Mouse (Mus musculus): Measurements from ENCODE around the gene Egln2.

The Egln2 gene

DNA sequence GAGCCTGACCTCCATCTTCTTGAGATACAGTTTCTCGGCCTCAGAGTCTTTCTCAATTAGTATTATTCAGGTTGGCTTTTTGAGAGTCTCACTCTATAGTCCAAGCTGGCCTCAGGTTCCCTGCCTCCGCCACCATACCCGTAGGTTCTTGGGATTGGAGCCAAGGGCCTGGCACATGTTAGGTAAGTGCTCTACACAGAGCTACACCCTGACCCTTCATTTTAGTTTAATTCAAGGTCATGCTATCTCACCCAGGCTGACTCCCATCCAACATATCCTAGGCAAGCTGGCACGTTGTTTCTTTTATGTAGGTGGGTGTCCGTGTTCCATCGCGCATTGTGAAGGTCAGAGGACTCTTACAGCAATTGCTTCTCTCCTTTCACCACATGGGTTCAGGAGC is 8.3 kb upstream of the Egln2 start:
- DNase-seq: no peak

DNA sequence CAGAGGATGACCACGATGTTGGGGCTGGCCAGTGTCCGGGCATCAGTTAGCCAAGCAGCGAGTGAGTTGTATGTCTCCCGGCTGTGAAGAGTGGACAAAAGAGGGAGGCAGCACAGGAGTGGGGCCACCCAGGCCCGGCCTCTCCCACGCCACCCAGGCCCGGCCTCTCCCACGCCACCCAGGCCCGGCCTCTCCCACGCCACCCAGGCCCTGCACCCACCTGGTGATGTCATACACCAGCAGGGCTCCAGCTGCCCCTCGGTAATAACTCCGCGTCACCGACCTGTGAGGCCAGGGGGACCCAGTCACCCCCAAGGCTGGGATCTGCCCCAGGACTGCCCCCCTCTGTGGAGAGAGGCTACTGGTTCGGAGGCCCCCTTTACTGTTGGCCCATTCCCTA is 7.9 kb upstream of the Egln2 start:
- no peak for DNase-seq

DNA sequence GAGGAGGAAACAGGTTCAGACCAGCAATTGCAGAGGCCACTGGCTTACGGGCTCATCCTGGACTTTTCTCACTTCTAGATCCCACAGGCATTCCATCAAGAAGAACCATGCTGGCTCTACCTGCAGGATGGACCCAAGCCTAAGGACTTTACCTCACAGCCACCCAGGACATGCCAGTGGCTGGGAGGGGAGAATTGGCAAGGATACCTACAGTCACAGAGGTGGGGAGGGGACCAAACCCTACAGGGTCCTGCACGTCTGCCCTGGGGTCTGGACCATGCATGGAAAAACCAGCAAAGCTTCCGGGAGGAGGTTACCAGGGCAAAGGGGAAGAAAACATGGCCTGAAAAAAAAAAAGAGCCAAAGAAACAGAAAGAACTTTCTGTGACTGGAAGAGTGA is 4.4 kb upstream of the Egln2 start:
- no peak for DNase-seq

DNA sequence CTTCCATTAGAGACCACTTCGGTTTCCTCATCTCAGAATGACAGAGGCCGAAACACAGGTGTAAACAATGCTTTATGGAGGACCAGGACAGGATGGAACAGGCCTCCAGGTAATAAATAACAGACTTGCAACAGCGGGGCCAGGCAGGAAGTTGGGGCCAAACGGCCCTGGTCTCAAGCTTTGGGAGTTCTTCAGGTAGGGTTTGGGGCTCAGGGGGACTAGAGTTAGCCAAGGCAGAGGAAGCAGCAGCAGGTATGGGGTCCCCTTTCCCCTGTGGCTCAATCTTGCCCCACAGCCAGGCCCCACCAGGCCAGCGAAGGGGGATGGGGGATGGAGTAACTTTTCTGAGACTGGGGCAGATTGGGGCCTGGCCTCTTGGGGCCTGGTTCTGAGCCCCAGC is 1.8 kb upstream of the Egln2 start:
- DNase-seq: no peak

DNA sequence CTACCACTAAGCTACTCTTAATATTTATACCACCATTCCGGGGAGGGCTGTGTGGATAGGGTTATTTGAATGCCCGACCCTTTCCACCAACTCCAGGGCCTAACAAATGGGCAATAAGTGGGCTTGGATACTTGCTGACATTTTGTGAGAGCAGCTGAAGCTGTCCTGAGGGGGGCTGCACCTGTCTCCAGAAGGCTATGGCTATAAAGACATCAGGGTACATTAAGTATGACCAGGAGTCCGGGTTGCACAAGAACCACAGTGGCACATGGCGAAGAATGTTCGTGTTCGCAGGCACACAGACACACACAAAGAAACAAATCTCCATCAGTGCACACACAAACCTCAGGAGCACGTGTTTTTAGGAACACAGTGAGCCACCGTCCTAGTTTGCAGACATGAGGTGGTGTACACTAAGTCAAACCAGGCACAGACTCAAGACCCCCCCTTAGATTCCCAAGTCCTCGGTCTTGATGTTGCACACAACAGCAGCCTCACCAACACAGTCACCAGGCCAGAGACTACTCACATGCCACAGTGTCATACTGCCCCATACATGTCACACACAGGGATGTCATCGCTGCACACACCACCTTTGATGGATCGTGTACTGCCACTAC is 983 bp upstream of the Egln2 start:
- DNase-seq: no peak

DNA sequence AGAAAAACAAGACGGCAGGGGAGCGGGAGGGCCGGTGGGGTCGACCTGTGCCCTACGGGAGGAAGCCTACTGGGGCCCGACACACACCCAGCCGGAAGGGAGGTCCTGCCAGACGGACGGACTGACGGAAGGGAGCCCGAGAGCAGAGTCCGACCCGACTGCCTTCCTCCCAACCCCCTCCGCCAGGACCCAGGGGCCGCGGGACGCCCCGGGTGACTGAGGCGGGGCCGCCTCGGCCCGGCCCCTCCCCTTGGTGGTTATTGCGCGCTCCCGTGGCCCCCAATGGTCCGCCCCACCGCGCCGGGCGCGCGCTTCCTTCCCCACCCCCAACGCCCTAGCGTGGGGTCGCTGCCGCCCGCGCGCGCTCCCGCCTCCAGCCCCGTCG is 381 bp downstream of the Egln2 start:
- DNase-seq: peak; percentile 72 to 81

DNA sequence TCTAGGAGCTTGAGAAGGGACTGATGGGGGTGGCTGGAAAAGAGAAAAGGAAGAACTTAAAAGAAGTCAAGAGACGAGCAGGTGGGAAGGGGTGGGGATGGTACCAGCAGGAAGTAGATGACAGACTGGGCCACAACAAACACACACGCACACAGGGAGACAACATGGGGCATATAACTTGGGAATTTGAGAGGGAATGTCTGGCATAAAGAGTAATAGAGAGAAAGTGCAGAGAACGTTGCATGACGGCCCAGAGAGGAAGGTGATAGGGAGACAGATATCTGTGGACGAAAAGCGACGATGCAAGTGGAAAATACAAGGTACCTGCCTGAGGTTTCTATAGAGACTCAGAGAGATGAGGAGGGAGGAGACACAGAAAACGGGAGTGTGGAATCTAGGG is 906 bp downstream of the Egln2 start:
- no peak for DNase-seq

DNA sequence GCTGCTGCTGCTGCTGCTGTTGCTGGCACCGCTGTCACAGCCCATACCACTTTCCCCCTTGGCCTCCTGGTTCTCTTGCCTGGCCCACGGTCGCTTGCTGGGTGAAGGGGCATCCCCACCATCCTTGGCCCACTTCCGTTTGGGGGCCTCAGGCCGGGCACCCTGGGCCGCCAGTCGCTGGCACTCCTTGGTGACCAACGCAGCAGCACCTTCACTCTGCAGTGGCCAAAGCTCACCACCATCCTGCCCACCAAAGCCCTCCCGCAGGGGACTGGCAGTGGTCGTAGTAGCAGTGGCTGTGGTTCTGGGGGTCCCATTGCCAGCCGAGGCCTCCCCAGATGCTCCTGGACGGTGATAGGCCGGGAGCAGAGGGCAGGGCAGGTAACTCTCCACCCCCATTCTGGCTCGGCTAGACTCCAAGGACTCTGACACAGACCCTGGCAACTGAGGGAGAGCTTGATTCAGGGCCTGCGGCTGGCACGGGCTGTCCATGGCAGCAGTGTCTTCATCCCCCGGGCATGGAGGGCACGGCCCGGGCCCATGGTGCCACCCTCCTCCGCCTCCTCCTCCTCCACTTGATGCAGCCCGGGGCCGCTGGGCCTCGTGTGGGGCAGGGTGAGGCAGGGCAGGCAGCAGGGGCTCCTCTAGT is 1.5 kb downstream of the Egln2 start:
- peak; percentile 53 to 58 for DNase-seq

DNA sequence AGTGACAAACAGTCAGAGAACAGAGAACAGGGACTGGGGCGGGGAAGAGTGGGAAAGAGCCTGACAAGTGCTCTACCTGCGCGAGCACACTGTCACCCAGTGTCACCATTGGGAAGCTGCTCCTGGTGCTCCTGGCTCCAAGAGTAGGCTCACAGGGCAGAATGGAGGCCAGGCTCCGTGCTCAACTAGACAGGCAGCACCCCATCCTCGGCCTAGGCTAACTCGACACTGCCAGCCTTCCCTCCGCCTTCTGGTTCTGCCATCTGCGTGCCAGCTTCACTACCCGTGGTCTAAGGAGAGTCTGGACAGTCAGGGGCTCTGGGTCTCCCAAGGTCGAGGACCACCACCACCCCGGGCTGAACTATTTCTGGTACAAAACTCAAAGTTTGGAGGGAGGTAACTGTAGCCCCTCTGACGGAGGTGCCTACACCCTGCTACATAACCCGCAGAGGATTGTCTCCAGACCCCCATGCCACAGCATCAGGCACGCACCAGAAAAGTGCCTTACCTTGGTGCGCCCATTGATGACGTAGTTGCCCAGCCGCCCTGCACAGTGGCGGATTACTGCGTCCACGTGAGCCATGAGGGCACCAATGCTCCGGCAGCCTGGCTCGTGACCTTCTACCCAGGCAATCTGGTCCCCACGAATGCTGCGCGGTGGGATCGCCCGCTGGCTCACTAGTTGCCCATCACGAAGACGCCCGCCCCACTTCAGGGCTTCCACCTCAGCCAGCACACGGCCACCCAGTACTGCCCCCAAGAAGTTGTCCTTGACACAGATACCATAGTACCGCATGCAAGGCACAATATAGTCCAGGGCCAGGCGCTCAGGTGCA is 2.3 kb downstream of the Egln2 start:
- peak; percentile 51 to 63 for DNase-seq

DNA sequence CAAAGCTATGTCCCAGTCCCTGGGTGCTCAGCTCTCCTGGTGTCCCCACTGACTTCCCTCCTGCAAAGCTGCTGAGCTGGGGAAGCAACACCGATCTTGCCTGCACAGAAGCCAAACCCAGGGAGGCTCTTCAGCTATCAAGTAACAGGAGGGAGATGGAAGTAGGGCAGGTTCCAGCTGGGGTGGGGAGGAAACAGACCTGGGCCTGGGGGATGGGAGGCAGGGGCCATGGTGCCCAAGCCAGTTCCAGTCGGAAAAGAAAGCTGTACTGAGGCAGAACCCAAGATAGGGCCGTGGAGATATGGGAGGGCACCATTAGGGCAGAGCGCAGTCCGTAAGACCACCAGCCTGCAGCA is 3.2 kb downstream of the Egln2 start:
- no peak for DNase-seq

DNA sequence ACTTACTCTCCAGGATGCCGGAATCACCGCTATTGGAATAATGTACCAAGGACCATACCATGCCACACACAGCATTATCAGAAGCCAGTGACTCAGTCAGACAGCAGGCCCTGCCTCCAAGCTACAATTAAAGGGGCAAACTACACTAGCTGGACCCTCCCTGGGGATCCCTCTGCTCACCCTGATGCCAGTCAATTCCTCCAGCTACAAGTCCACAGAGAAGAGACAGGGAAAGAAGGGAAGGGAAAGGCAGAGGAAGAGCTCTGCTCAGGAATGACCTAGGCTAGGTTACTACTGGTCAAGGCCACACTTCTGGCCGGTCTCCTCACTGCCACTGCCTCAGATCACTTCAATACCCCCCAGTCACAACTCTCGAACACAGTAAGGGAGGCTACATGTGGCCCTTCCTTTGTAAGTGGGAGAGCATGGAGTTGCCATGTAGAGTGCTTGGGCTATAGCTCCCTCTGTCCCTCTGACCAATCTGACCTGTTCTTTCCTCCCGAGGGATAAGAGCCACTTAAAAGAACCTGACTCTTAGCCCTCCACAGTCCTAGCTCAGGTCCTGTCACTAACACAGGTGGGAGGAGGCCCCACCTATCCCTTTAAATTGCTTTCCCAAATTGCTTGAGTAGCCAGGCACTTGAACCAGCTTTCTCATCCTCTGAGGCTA is 3.7 kb downstream of the Egln2 start:
- no peak for DNase-seq

DNA sequence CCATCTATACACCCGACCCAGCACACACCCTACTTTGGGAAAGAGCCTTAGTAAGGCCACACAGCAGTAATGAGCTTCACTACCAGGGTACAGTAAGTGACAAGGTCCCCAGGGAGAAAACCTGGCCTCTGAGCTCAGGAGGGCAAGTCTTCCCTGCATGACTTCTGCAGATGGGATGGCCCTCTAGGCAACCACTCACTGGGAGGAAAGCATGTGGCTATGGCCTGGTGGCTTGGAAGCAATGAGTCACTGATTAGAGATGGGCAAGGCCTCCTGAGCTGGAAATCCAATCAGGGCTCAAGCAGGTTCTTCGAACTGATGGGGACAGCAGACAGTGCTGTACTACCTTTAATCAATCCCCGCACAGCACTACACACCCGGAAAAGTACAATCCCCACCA is 4.9 kb downstream of the Egln2 start:
- no peak for DNase-seq

DNA sequence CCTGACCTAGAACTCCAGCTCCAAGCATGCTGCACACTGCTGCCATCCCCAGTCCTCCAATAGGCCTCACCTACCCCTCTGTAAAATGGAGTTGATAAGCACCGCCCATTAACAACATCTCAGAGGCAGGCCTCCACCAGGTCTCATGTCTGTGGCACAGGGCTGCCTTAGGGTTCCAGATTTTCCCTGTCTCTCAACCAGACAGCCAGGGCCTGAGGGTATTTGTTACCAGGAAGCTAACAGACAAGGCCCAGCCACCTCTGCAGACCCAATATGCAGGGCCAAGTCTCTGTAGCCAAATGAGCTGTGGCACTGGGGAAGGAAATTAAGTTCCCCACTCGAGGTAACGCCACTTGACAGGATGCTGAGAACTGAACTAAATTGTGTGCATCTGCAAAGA is 5.7 kb downstream of the Egln2 start:
- no peak for DNase-seq

DNA sequence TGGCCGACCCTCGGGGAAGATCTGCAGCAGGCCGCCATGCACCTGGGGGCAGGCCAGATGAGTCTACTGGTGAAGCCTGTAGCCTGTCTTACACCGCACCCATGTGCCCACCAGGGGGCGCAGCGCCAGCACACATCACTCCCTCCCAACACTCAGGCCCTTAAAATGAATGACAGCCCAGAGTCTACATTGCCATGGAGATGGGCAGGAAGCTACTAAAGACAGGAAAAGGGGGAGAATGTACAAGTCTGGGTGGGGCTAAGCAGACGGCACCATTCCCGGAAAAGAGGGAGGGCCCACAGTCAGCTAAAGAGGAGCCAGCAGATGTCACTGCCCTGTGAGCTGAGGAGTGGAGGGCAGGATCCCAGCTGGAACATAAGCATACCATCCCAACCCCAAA is 6.7 kb downstream of the Egln2 start:
- DNase-seq: peak; percentile 82 to 89

DNA sequence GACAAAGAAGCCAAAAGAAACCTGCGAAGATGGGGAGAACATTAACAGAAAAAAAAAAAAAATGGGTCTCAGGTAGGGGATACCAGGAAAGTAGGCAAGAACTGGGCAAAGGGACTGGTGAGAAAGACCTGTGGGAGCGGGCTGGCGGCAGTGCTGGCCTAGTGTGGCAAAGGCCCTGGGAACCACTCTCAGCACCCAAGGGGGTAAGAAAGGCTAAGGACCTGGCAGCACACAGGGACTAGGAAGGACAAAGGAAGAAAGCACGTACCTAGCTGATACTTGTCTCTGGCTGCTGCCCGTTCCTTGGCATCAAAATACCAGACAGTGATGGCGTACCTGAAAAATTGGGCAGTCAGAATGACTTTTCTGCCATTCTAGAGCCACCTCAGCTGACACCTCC is 7.3 kb downstream of the Egln2 start:
- DNase-seq: no peak

DNA sequence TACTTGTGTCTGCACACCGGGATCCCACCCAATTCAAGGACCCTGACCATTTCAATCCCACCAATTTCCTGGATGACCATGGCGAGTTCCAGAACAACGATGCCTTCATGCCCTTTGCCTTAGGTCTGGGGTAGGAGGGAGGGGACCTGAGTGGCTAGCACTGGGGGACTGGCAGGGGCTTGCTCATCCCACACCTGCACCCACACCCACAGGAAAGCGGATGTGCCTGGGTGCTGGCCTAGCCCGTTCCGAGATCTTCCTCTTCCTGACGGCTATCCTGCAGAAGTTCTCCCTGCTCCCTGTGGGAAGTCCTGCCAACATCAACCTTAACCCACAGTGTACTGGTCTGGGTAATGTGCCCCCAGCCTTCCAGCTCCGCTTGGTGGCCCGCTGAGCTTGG is 8.4 kb downstream of the Egln2 start:
- no peak for DNase-seq

DNA sequence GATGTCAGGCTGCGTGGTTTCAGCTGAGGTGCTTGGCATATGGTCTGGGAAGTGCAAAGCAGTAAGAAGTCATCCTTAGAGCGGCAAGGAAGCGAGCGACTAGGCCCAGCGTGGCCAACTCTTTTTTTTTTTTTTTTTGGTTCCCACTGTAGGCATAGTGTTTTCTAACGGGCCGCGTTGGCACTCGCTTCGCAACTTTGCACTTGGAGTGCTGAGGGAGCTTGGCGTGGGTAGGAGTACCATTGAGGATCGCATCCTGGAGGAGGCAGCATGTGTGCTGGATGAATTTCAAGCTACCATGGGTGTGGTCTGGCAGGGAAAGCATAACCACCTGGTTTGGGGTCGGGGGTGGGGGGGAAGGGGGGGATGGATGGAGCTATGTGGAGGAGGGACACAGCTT is 10.6 kb downstream of the Egln2 start:
- no peak for DNase-seq

DNA sequence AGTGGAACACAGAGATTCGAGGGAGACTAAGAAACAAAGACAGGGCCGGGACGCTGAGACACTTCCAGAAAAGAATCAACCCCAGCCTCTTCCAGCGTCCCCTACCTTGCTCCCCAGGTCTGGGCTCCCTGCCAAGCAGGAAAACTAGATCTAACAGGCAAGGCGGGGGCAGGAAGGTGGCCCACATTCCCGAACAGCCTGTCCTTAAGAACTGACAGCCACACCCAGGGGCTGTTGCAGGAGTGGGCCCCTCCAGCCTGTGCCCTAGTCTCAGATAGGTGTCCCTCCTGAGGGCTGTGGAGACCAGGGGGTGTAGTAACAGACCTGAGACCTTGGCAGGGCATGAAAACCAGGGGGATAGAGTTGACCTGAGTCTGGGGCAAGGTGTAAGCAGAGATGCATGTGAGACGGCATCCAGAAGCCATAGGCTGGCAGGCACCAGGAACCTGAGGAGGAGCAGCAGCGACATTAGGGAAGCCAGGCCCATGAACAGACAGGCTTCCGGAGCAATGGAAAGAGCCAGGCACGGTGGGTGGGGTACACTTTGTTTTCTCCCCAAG is 13.3 kb downstream of the Egln2 start, which contains the start of gene Cyp2t4:
Gene Cyp2t4 (plus strand): TSS at position 510 of the 560 bp plus-strand sequence.
- peak in 1 of 2 experiments; percentile 39 for DNase-seq

DNA sequence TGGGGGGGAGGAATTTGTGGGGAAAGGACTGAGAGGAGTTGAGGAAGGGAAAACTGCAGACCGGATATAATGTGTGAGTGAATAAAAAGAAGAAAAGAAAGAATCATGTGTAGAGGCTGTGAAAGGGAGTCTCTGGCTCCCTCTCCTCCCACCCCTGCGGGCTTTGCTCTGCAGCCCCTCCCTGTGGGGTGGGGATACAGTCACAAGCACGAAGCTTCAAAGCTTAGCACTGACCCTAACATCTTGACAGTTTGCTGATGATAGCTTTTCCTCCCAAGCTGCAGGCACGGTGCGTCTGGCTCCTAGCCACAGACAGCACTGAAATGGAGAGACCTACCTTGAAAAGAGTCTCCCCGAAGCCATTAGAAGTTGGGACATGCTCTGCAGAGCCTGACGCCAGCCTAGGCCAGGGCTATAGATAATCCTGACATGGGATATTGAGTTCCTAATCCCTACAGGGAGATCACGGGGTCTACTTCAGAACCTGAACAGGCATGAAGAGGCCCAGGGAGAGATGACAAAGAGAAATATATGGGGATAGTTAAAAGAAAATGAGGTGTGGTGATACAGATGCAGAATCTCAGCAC is 30.1 kb downstream of the Egln2 start:
- no peak for DNase-seq

DNA sequence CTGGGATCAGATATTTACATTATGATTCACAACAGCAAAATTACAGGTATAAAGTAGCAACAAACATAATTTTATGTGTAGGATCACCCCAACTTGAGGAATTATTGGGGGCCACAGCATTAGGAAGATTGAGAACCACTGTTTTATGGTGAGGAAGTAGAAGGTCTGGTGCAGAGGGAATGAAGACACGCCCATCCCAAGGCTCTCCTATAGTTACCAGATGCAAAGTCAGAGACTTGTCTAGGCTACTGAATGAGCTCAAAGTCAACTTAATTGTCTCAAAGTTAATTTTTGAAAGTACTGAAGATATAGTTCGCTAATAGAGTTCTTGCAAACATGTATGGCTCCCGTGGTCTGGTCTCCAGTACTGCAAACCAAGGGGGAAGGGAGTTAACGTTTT is 32.8 kb downstream of the Egln2 start:
- no peak for DNase-seq

DNA sequence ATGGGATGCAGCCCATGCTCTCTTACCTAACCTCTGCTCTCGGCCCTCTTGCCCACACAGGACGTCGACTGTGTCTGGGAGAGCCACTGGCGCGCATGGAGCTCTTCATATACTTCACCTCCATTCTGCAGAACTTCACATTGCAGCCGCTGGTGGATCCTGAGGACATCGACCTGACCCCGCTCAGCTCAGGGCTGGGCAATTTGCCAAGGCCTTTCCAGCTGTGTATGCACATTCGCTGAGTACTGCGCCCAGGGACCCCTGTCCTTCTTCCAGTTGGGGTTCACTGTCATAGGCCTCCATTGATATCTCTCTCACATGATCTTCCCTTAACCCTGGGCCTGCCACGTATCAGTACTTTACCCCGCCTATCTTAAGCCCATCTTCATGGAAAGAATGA is 33.4 kb downstream of the Egln2 start:
- DNase-seq: no peak

DNA sequence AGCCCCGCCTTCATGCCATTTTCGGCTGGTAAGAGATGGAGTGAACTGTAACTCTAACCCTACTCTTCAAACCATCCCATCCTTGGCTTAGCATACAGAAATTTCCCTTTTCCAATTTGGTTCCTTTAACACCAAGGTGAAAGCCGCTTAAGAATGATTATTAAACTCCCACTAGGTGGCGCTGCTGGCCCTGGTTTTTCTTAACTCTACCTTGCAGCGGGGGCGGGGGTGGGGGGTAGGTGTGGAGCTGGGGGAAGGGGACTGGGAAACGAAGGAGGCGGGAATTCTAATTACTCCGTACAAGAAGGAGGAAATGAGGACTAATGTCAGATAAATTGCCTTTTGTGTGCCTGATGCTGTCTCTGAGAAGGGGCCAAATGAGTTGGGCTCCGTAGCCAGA is 34.0 kb downstream of the Egln2 start:
- DNase-seq: peak; percentile 68 to 69

DNA sequence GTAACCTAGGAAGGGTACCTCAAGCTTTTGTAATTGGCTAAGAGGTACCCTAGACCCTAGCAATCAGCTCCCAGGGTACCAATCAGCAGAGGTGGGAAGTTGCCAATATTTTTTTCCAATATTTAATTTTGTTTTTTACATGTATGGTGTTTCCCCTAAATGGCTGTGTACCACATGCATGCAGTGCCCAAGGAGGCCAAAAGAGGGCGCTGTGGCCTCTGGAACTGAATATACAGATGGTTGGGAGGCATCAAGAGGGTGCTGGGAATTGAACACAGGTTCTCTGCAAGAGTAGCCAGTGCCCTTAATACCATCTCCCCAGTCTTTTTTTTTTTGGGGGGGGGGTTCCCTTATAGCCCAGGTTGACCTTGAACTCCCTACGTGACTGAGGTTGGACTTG is 35.2 kb downstream of the Egln2 start:
- DNase-seq: no peak

All from cerebellum, postnatal 36 days (tissue).